Mouse (Mus musculus) forebrain, embryonic 13.5 days (tissue): Measurements from ENCODE around the gene Ugt1a5. TPM values are rescaled to one million over a fixed set of nuclear protein-coding genes. Genes with fewer than 3 reads are reported as not detected.

ENCODE experiments used
- polyA plus RNA-seq: library from polyadenylated mRNA; unstranded; fragments of >200 nt; fragmentation: Nextera tagmentation; extraction: Ambion mirVana; gene quantifications from 2 replicates; pipeline ENCODE4 v1.2.1, GENCODE M21; 2015

The Ugt1a5 gene
- polyA plus RNA-seq, 1 experiment from 2014 or later = not detected

Other genes with a start within 250 kb of the Ugt1a5 start
- gene Usp40, start 157.5 kb upstream of the Ugt1a5 start, polyA plus RNA-seq = 31.0 and 32.1 TPM in 2 replicates
- gene Ugt1a10, start 110.6 kb upstream of the Ugt1a5 start, polyA plus RNA-seq = not detected in 2 replicates
- gene Ugt1a9, start 95.2 kb upstream of the Ugt1a5 start, polyA plus RNA-seq = not detected in 2 replicates
- not detected in 2 replicates for gene Ugt1a8, start 78.2 kb upstream of the Ugt1a5 start, polyA plus RNA-seq
- 0.35 and 0.53 TPM in 2 replicates for gene Ugt1a7c, start 71.0 kb upstream of the Ugt1a5 start, polyA plus RNA-seq
- gene Ugt1a6b, start 62.8 kb upstream of the Ugt1a5 start, polyA plus RNA-seq = 0.48 and 1.1 TPM in 2 replicates
- gene Ugt1a6a, start 31.2 kb upstream of the Ugt1a5 start, polyA plus RNA-seq = 1.1 and 1.4 TPM in 2 replicates
- not detected in 2 replicates for gene Ugt1a2, start 34.6 kb downstream of the Ugt1a5 start, polyA plus RNA-seq
- 11.1 and 12.5 TPM in 2 replicates for gene Dnajb3, start 39.8 kb downstream of the Ugt1a5 start, polyA plus RNA-seq
- not detected in 2 replicates for gene Ugt1a1, start 45.9 kb downstream of the Ugt1a5 start, polyA plus RNA-seq
- 1.7 TPM in 2 replicates for gene Mroh2a, start 61.0 kb downstream of the Ugt1a5 start, polyA plus RNA-seq
- gene Hjurp, start 111.6 kb downstream of the Ugt1a5 start, polyA plus RNA-seq = 145 and 146 TPM in 2 replicates
- 0.06 TPM in 1 of 2 replicates, not detected in the other for gene Trpm8, start 111.6 kb downstream of the Ugt1a5 start, polyA plus RNA-seq
- gene Spp2, start 240.9 kb downstream of the Ugt1a5 start, polyA plus RNA-seq = 0.47 TPM in 1 of 2 replicates, not detected in the other